Mouse (Mus musculus): ENCODE data around the gene Pirt.

Gene Pirt

GRCm38 (mm10) chr11:66911811-66912210 is at the start of gene Pirt:
Gene Pirt, plus strand, starts transcription at chr11:66911981.
- no peak for DNase-seq (ENCODE audit: low spot score in 2 of 2)

GRCm38 (mm10) chr11:66871701-66872100 is 40.1 kb upstream of the Pirt start:
- no peak for DNase-seq (ENCODE audit: low spot score in 2 of 2)

GRCm38 (mm10) chr11:66872773-66873470 is 38.9 kb upstream of the Pirt start:
- DNase-seq (ENCODE audit: low spot score in 2 of 2) = no peak

- no peak for DNase-seq (ENCODE audit: low spot score in 2 of 2)
These were observed 30.5 kb upstream of the Pirt start for GRCm38 (mm10) chr11:66881291-66881690.

DNA sequence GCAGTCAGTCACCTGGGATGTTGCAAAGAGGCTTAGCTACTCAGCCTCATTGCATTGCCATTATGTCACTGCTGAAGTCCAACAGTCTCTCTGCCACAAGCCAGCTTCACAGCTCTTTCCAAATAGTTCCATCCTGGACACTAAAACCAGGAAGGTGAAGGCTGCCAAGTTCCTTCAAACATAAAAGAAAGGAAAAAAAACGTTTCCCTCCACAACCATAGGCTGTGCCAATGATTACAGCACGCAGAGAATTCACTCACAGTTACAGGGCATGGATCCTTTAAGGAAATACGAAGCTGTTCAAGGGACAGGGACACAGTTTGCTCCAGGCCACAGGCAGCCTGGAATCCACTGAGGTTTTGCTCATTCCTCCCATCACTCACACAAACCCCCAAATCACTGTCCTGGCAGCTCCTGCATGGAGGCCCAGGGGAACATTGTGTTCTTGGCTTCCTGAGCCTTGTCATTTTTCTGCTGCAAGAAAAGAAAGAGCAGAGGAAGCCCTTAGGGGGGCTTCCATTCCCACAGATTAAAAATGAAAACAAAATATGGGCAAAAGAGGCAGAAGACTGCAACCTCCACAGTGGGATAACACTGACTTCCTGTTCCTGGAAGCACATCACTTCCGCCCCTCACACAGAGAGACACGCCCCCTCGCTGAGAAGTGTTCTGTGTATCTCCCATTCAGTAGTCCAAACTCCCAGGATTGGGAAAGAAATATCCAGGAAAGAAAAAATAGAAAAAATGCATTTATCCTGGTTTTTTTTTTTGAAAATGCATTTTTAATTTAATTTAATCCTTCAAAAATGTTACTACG is 29.3 kb upstream of the Pirt start:
- no peak for DNase-seq (ENCODE audit: low spot score in 2 of 2)

DNA sequence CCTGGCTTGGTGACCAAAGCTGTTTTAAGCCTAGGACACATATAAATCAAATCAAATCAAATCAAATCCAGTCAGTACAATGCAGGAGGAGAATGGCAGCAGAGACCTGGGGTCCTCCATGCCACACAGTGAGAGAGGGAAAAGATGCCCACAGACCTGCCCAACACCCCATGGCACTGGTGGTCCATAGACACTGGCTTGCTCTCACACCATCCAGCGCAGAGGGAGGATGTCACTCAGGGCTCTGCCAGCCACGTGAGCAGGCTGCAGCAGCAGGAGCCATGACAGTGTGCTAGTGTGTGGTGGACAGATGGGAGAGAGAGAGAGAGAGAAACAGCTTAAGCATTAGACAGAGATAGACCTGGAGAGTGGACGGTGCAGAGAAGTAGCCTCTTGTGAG is 19.2 kb upstream of the Pirt start:
- DNase-seq (ENCODE audit: low spot score in 2 of 2) = no peak

DNA sequence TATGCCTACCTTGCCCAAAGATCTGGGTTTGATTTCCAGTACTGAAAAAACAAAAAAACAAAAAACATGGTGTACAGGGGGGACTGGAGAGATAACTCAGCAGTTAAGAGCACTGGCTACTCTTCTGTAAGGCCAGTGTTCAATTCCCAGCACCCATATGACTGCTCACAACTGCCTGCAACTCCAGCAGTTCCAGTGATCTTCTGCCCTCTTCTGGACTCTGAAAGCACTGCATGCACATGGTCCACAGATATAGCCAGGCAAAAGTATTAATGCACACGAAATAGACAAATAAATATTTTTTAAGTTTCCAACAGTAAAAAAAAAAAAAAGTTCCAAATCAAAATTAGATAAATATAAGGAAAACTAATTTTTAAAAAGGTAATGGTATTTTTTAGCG is 13.0 kb upstream of the Pirt start:
- no peak for DNase-seq (ENCODE audit: low spot score in 2 of 2)

DNA sequence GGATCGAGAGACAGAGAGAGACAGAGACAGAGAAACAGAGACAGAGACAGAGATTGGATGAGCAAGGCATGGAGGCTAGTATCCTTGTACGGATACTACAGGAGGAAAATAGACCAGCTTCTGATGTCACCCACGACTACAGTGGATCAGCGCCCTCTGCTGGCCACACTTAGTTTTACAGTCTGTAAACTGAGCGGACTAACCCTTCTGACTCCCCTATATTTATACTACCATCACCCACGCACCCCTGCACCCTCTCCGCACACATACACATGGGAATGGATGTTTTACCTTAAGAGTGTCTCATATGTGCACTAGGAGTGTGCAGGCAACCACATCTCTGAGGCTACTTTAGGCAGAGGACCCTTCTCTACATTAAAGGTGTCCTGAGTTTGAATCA is 12.4 kb upstream of the Pirt start:
- peak; percentile 30 to 68 for DNase-seq (ENCODE audit: low spot score in 2 of 2)

GRCm38 (mm10) chr11:66902801-66903200 is 9.0 kb upstream of the Pirt start:
- no peak for DNase-seq (ENCODE audit: low spot score in 2 of 2)

GRCm38 (mm10) chr11:66905617-66906384 is 6.0 kb upstream of the Pirt start:
- DNase-seq (ENCODE audit: low spot score in 2 of 2) = peak; percentile 37 to 76

- peak; percentile 13 to 30 for DNase-seq (ENCODE audit: low spot score in 2 of 2)
These were observed 1.0 kb downstream of the Pirt start for GRCm38 (mm10) chr11:66912531-66913458.

DNA sequence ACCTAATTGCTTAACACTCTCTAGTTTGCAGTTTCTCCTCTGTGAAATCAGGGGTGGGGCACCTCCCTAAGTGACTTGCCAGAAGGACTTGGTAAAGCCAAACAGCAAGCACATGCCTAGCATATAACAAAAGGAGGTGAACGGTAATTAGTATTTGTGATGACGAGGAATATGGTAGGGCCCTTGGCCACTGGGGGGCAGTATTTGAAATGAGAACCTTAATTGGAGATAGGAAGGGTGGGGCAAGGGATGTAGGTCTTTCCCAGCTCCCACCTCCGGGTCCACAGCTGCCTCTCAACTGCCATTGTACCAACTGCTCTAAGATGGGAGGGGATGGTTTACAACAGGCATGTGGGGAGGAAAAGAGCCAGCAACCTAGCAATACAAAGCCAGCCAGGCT is 2.5 kb downstream of the Pirt start:
- DNase-seq (ENCODE audit: low spot score in 2 of 2) = peak; percentile 21 to 56

DNA sequence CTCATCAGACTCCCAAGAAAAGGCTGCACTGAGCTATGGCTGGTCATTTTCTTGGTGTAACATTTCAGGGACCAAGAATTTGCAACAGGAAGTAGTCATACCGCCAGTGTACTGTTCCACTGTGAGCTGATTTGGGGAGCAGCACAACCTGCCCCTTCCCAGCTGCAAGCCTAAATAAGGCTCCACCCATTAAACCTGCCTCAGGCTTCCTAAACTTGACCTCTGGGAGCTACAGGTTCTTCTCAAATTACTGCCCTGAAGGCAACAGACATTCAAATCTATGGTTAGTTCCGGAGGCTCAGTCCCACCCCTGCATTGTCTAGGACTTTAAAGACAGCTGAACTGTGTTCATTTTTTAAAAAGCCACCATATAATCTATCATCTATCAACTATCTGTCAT is 8.2 kb downstream of the Pirt start:
- no peak for DNase-seq (ENCODE audit: low spot score in 2 of 2)

DNA sequence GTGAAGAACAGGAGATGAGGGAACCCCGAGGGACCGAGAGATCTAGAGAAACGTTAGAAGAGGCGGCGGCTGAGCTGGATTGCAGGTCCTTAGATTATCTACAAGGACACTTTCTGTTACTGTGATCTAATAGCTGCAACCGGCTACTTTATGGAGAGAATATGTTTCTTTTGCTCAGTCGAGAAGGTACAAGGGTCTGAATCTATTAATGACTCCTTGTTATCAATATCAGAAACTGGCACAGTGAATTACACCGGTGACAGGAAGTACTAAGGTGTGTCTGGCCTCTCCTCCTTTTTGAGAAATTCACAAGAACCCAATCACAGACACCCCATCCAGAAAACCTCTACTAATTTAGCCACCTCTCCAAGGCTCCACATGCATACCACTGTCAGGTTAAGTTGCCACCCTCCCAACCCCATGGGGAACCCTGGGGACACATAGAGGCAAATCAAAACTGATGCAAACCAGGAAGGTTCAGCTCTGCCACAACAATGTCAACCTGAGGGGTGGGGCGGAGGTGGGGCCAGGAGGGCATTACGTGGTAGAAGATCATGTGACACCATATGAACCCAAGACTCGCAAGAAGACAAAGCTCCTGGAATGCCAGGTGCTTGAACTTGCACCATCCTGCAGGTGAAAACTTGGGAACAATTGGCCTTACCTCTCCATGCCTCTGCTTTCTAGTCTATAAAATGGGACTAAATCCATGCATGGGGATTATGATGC is 12.5 kb downstream of the Pirt start:
- DNase-seq (ENCODE audit: low spot score in 2 of 2) = no peak

- DNase-seq (ENCODE audit: low spot score in 2 of 2) = no peak
These were observed 16.5 kb downstream of the Pirt start for GRCm38 (mm10) chr11:66928311-66928710.

DNA sequence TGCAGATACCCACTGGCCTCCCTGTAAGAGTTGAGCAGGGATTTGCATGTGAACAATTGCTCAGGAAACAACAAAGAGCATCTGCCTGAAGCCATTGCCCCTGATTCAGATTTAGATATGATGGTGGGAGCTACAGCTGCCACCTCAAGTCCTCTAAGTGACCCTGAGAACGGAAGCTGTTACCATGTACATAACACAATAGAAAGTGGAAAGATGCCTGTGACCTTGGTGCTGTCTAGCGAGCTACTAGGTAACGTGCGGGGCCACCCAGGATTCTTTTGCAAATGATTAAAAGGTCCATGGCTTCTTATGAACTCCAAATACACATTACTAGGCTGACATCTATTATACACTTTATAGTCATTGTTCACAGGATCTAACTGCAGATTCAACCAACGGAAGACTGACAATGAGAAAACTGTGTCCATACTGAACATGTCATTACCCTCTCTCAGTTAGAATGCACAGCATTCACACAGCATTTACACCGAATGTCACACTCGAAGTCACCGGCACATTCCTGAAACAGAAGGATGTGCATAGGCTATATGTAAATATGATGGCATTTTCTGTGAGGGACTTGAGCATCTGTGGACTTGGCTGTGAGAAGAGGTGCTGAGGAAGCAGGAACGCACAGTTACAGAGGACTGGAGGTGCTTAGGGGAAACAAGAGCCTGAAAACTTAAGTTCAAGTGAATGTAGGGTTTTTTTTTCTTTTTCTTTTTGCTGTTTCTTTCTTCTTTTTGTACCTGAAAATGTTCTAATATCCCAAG is 21.2 kb downstream of the Pirt start:
- DNase-seq (ENCODE audit: low spot score in 2 of 2) = no peak

DNA sequence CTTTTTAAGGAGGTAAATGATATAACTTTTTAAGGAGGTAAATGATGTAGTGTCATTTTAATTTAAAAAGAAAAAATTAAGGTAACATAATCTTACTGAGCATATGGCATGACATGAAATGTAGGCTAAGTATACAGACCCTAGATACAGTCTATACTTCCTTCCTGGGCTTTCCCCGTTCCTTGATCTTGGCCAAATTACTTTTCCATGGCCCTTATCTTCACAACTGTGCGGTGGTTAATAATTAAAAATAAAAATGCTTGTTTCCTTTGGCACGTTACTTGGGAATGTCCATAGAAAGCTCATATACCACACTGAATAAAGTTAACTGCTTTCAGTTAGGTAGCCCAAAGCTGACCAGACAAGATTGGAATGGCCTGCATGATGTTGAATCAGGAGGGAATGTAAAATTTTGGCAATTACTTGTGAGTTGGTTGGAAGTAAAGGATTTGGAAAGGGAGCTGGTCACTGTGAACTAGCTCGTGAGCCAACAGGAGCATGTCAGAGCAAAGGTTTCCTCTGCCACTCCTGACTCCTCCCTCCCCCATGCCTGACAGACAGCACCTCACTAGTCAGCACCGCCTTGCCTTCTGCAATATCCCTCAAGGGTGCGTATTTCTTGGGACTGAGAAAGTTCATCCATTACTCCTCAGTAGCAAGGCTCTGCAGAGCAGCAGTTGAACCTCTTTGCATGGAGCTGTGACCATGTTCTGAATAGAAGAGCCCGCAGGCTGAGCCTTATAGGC is 22.8 kb downstream of the Pirt start:
- no peak for DNase-seq (ENCODE audit: low spot score in 2 of 2)

DNA sequence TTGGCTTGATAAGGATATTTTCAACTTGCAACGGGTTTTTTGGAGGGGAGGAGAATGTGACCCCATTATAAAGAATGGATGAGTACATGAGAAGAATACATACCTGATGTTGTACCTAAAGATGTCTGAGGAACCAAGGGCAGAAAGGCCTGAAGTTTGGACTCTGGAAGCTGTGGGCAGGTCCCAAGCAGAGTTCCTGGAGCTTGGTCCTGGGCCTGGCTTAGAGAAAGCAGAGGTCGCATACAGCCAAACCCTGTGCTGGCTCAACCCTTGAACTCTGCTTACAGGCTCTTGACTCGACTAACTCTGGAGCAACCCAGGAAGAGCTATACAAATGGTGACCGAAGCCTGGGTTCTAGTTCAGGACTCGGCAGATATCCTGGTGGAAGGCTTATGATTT is 30.2 kb downstream of the Pirt start:
- DNase-seq (ENCODE audit: low spot score in 2 of 2) = no peak

GRCm38 (mm10) chr11:66945224-66945767 is 33.5 kb downstream of the Pirt start:
- no peak for DNase-seq (ENCODE audit: low spot score in 2 of 2)

All from spleen, postnatal 10 days (tissue).